Mouse (Mus musculus) embryonic facial prominence, embryonic 10.5 days (tissue): ENCODE data around the gene Sec1. TPM values are rescaled to one million over a fixed set of nuclear protein-coding genes. Genes with fewer than 3 reads are reported as not detected.
"Not testable (repeated sequence)": the region's sequence is repeated elsewhere in the genome, so short reads cannot be mapped to it uniquely, and the experiment has no call there.

Source experiments
- DNase-seq: peaks from one replicate; pipeline ENCODE4 v3.0.0-alpha.2; 2017; ENCODE audit warnings: low spot score
- H3K27ac ChIP-seq: fragments of 300-500 bp; sonication (generic); replicated peaks from 2 replicates; pipeline ENCODE4 v1.5.1; 2016; ENCODE audit warnings: mild to moderate bottlenecking
- H3K27me3 ChIP-seq: fragments of 300-500 bp; sonication (generic); replicated peaks from 2 replicates; pipeline ENCODE4 v1.6.1; 2016; ENCODE audit warnings: low read depth, mild to moderate bottlenecking; ENCODE audit not compliant: poor library complexity, severe bottlenecking
- H3K36me3 ChIP-seq: fragments of 300-500 bp; sonication (generic); replicated peaks from 2 replicates; pipeline ENCODE4 v1.6.1; 2016; ENCODE audit warnings: mild to moderate bottlenecking, moderate library complexity
- H3K4me1 ChIP-seq: fragments of 300-500 bp; sonication (generic); 2 replicates; pipeline ENCODE4 v1.6.1; 2016
- H3K4me3 ChIP-seq: fragments of 300-500 bp; sonication (generic); 2 replicates; pipeline ENCODE4 v1.5.1; 2016; ENCODE audit warnings: mild to moderate bottlenecking, moderate library complexity
- H3K9me3 ChIP-seq: fragments of 300-500 bp; sonication (generic); 2 replicates; pipeline ENCODE4 v1.6.1; 2016; ENCODE audit warnings: mild to moderate bottlenecking
- WGBS: fragments of 180-500 bp; shearing (Covaris S2); methylation state at CpG from one replicate; pipeline ENCODE4 v1.1.7; 2016; 5-methylcytosine and 5-hydroxymethylcytosine counted together
- polyA plus RNA-seq: library from polyadenylated mRNA; unstranded; fragments of >200 nt; fragmentation: Nextera tagmentation; extraction: Ambion mirVana; gene quantifications from 2 replicates; pipeline ENCODE4 v1.2.1, GENCODE M21; 2016

The Sec1 gene
- polyA plus RNA-seq, 1 experiment from 2014 or later, result 0.64 TPM

DNA sequence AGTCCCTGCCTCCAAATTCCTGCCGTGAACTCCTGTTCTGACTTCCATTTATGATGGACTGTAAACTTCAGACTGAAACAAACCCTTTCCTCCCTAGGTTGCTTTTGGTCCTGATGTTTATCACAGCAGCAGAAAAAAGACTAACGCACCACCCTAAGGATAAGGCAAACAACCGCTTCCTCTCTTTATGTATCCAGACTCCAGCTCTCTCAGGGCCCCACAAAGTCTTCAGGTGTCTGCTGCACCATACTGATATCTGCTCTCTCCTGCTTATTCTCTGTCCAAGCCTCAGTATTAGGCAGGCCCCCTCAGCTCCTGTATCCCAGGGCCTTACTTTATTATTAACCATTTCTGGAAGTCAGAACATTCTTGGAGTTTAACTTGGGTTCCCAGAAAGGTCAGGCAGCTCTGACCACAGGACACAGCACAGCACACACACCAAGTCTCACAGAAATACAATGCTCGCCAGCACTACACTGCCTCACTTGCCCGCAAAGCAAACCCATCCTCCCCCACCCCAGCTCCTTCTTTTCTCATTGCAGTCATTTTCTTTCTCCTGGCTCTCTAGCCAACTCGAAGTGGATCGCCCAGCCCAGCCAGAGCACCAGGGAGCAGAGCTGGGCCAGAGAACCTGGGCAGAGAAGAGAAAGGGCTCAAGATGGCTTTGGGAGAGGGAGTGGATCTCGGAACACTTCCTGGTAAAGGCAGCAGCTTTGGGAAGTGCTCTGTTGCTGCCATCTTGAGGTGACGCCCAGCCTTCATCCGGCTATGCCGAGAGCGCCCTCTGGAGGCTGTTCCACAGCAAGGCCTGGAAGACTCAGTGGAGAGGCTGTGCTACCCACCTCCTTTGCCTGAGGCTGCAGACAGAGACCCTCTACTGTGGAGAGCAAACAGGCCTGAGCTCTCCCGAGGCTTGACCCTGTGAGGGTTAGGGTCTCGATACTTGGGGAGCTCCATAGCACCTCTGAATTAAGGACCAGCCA lies 11.8 kb downstream of the Sec1 start:
- H3K4me3 ChIP-seq, result peak overlapping the region; percentile 42
- H3K9me3 ChIP-seq, result no peaks in the 10 kb centered on the region
- peaks cover 22% of the 10 kb centered on the region; the same call in 1 of the 2 replicates for H3K27me3 ChIP-seq
- H3K4me1 ChIP-seq, result peaks cover 52% of the 10 kb centered on the region
- 29% methylated on average over 14 of the region's 14 CpGs for WGBS
- no peaks in the 10 kb centered on the region for H3K36me3 ChIP-seq
- peak; percentile 93 for DNase-seq
- H3K27ac ChIP-seq, result peak overlapping the region; percentile 90

DNA sequence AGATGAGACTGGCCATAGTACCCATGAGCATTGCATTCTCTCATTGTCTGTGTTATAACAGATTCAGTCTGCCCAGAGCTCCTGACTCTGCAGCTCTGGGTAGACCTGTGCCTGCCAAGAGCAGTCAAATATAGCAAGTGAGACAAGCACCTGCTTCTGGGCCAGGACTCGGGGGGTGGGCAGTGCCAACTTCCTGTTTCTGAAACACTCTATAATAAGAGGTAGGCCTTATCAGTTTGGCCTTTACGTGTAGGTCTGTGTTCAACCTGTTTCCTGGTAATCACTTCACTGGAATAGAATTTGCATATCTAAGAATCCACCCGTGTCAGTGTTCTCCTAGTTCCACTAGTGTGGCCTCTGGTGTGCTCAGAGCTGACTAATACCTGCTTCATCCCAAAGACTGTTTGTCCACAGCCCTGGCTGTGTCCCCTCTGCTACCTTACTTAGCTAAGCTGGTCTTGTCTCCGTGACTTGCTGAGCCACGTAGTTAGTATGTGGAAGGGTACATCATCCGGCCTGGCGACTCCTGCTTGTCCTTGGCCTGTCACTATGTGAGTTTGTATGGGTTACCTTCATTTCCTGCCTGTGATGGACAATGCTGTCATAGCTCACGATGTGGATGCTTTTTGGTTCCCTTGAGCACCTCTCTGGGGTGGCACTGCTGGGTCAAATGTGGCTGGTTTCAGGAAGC lies 13.0 kb downstream of the Sec1 start:
- H3K4me1 ChIP-seq, result peaks cover 40% of the 10 kb centered on the region
- no peak for DNase-seq
- H3K4me3 ChIP-seq, result no peak overlapping the region
- H3K27me3 ChIP-seq, result peaks cover 18% of the 10 kb centered on the region; the same call in 1 of the 2 replicates
- 86% methylated on average over 8 of the region's 8 CpGs for WGBS
- no peaks in the 10 kb centered on the region for H3K36me3 ChIP-seq
- H3K27ac ChIP-seq, result no peak overlapping the region
- no peaks in the 10 kb centered on the region for H3K9me3 ChIP-seq

GRCm38 (mm10) chr7:45679966-45680621 lies 14.1 kb downstream of the Sec1 start:
- no peak overlapping the region for H3K4me3 ChIP-seq
- no peak for DNase-seq
- no peak overlapping the region; the same call in 1 of the 2 replicates for H3K27ac ChIP-seq
- no peaks in the 10 kb centered on the region for H3K9me3 ChIP-seq
- H3K27me3 ChIP-seq, result peaks cover 17% of the 10 kb centered on the region; the same call in 1 of the 2 replicates
- peaks cover 29% of the 10 kb centered on the region for H3K4me1 ChIP-seq
- no peaks in the 10 kb centered on the region for H3K36me3 ChIP-seq
- WGBS, result 76% methylated on average over 14 of the region's 14 CpGs

DNA sequence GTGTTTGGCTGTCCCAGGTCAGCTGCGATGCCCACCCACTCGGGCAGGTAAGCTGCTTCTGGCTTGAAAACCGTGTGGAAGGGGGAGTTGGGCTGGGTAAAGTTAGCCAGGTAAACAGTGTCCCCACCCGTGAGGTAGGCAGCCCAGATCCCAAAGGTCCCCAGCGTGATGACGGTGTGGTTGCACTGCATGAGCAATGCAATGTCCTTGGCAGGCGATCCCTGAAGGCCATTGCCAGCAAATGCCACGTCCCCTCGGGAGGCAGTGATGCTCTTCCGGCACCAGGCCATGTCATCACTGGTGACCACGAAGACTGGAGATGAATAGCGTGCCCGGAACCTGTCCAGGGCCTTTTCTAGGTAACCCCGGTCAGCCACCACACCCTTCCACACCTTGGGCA lies 15.7 kb downstream of the Sec1 start:
- no peak overlapping the region for H3K27ac ChIP-seq
- 94% methylated on average over 14 of the region's 14 CpGs for WGBS
- no peaks in the 10 kb centered on the region for H3K36me3 ChIP-seq
- H3K27me3 ChIP-seq, result 0 out of 2 replicates have a peak, but pooled peaks cover 7% of the 10 kb centered on the region
- no peak for DNase-seq
- H3K4me1 ChIP-seq, result peaks cover 14% of the 10 kb centered on the region
- H3K4me3 ChIP-seq, result no peak overlapping the region
- no peaks in the 10 kb centered on the region for H3K9me3 ChIP-seq

- Histone ChIP-seq H3K36me3 (no peaks in the 10 kb centered on the region), H3K27me3 (0 out of 2 replicates have a peak, but pooled peaks cover 4% of the 10 kb centered on the region), H3K9me3 (no peaks in the 10 kb centered on the region), H3K4me1 (peaks cover 6% of the 10 kb centered on the region), H3K4me3 (no peak overlapping the region), H3K27ac (no peak overlapping the region; the same call in 1 of the 2 replicates)
- WGBS, result 87% methylated on average over 7 of the region's 7 CpGs
- no peak for DNase-seq
These were observed 16.4 kb downstream of the Sec1 start for GRCm38 (mm10) chr7:45677627-45678295.

- Histone ChIP-seq H3K4me1 (peaks cover 21% of the 10 kb centered on the region), H3K36me3 (no peaks in the 10 kb centered on the region), H3K27me3 (peaks cover 4% of the 10 kb centered on the region; the same call in 1 of the 2 replicates), H3K27ac (no peak overlapping the region), H3K9me3 (0 out of 2 replicates have a peak, but pooled peaks cover 6% of the 10 kb centered on the region), H3K4me3 (no peak overlapping the region)
- WGBS, result 95% methylated on average over 9 of the region's 9 CpGs
- DNase-seq, result no peak
These were observed 25.3 kb downstream of the Sec1 start for GRCm38 (mm10) chr7:45668921-45669320.

- no peak overlapping the region for H3K27ac ChIP-seq
- no peak overlapping the region for H3K4me3 ChIP-seq
- no peak for DNase-seq
- no peaks in the 10 kb centered on the region for H3K36me3 ChIP-seq
- WGBS, result 68% methylated on average over 14 of the region's 14 CpGs
- peaks cover 30% of the 10 kb centered on the region for H3K4me1 ChIP-seq
- H3K9me3 ChIP-seq, result 0 out of 2 replicates have a peak, but pooled peaks cover 6% of the 10 kb centered on the region
- H3K27me3 ChIP-seq, result no peaks in the 10 kb centered on the region; the same call in 1 of the 2 replicates
These were observed 26.4 kb downstream of the Sec1 start for GRCm38 (mm10) chr7:45667761-45668160.

- peak within 1 kb of the TSS; percentile 3; the same call in 1 of the 2 replicates for H3K4me3 ChIP-seq
- 0 out of 2 replicates have a peak, but pooled peaks cover 6% of the 10 kb centered on the region for H3K9me3 ChIP-seq
- H3K27ac ChIP-seq, result peak within 1 kb of the TSS; percentile 31; the same call in 1 of the 2 replicates
- no peaks in the 10 kb centered on the region for H3K36me3 ChIP-seq
- H3K4me1 ChIP-seq, result peaks cover 30% of the 10 kb centered on the region
- H3K27me3 ChIP-seq, result no peaks in the 10 kb centered on the region; the same call in 1 of the 2 replicates
- WGBS, result 79% methylated on average over 7 of the region's 7 CpGs
- no peak for DNase-seq
These were observed 28.0 kb downstream of the Sec1 start, which contains the start of gene Fut2 for GRCm38 (mm10) chr7:45666161-45666560. Gene Fut2, minus strand, starts transcription at chr7:45666394.

DNA sequence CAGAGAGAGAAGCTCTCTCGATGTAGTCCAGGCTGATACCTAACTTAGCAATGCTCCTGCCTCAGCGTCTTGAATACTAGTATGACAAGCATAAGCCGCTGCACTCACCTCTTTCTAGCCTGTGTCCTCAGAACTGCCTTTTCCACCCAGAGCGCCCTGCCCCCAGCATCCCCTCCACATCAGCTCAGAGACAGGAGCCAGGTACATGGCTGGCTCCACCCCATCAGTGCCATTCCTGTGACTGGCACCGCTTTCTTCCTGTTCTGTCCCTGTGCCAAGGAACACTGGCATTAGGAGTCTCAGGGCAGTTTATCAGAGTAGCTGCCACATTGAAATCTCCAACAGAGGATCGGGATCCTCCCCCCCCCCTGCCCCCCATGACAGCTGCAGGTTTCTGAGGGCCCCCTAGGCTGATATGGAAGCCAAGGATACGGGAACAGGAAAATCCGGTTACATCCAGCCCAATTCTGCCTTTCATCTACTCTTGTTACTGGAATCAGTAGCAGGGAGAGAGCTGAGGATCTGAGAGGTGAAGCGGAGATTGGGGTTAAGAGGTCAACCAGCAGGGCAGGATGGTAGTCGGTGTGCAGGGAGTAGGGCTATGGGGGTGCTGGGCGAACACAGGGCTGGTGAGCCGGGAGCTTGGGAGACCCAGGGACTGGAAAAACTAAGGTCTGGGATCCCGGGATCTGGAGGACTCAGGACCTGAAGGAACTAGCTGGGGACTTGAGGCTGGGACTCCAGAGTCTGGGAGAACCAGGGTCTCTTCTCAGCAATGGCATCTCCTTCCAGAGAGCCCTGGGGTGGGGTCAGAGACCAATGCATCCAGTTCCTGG lies 28.7 kb downstream of the Sec1 start:
- peak overlapping the region; percentile 3; the same call in 1 of the 2 replicates for H3K4me3 ChIP-seq
- peaks cover 30% of the 10 kb centered on the region for H3K4me1 ChIP-seq
- no peaks in the 10 kb centered on the region for H3K36me3 ChIP-seq
- H3K27me3 ChIP-seq, result no peaks in the 10 kb centered on the region; the same call in 1 of the 2 replicates
- DNase-seq, result peak; percentile 33
- H3K9me3 ChIP-seq, result 0 out of 2 replicates have a peak, but pooled peaks cover 6% of the 10 kb centered on the region
- 51% methylated on average over 13 of the region's 13 CpGs for WGBS
- peak overlapping the region; percentile 31; the same call in 1 of the 2 replicates for H3K27ac ChIP-seq

- not testable (repeated sequence) for H3K27ac ChIP-seq, H3K36me3 ChIP-seq, H3K27me3 ChIP-seq, H3K4me3 ChIP-seq, DNase-seq, H3K9me3 ChIP-seq
- H3K4me1 ChIP-seq, result peaks cover 30% of the 10 kb centered on the region
- 90% methylated on average over 6 of the region's 6 CpGs for WGBS
These were observed 32.5 kb downstream of the Sec1 start for GRCm38 (mm10) chr7:45661702-45662101.
